Mouse (Mus musculus) T-cell, adult 2 months (primary cell): ENCODE results near the gene Kcnj2.
A peak's percentile ranks its signal among the peaks of the same experiment; 100 is the strongest.

Experiments used
- DNase-seq: peaks from one replicate; pipeline ENCODE4 v3.0.0; 2022; ENCODE audit warnings: low spot score

The Kcnj2 gene

GRCm38 (mm10) chr11:111065635-111066298 is at the start of gene Kcnj2:
Kcnj2 (plus strand) TSS chr11:111066164.
- DNase-seq = peak; percentile 67

GRCm38 (mm10) chr11:111016206-111016605 is 49.8 kb upstream of the Kcnj2 start:
- no peak for DNase-seq

GRCm38 (mm10) chr11:111020211-111020610 is 45.8 kb upstream of the Kcnj2 start:
- DNase-seq = no peak

- DNase-seq = no peak
Measured at GRCm38 (mm10) chr11:111022681-111023281, 43.2 kb upstream of the Kcnj2 start.

- DNase-seq = no peak
Measured at GRCm38 (mm10) chr11:111042175-111042574, 23.8 kb upstream of the Kcnj2 start.

GRCm38 (mm10) chr11:111043298-111043697 is 22.7 kb upstream of the Kcnj2 start:
- no peak for DNase-seq

GRCm38 (mm10) chr11:111054252-111054651 is 11.7 kb upstream of the Kcnj2 start:
- no peak for DNase-seq

GRCm38 (mm10) chr11:111054854-111055822 is 10.8 kb upstream of the Kcnj2 start:
- DNase-seq = no peak

GRCm38 (mm10) chr11:111056030-111056429 is 9.9 kb upstream of the Kcnj2 start:
- no peak for DNase-seq

- no peak for DNase-seq
Measured at GRCm38 (mm10) chr11:111057435-111057834, 8.5 kb upstream of the Kcnj2 start.

GRCm38 (mm10) chr11:111059440-111059839 is 6.5 kb upstream of the Kcnj2 start:
- DNase-seq = no peak

GRCm38 (mm10) chr11:111060216-111060615 is 5.7 kb upstream of the Kcnj2 start:
- no peak for DNase-seq

GRCm38 (mm10) chr11:111064751-111065527 is 1.0 kb upstream of the Kcnj2 start:
- peak; percentile 35 for DNase-seq

- DNase-seq = no peak
Measured at GRCm38 (mm10) chr11:111066299-111066691, 331 bp downstream of the Kcnj2 start.

- DNase-seq = no peak
Measured at GRCm38 (mm10) chr11:111067787-111068186, 1.8 kb downstream of the Kcnj2 start.

- no peak for DNase-seq
Measured at GRCm38 (mm10) chr11:111070460-111070859, 4.5 kb downstream of the Kcnj2 start.

GRCm38 (mm10) chr11:111074131-111074530 is 8.2 kb downstream of the Kcnj2 start:
- no peak for DNase-seq

- DNase-seq = no peak
Measured at GRCm38 (mm10) chr11:111078107-111078506, 12.1 kb downstream of the Kcnj2 start.

- no peak for DNase-seq
Measured at GRCm38 (mm10) chr11:111083009-111083408, 17.0 kb downstream of the Kcnj2 start.

GRCm38 (mm10) chr11:111086933-111087332 is 21.0 kb downstream of the Kcnj2 start:
- no peak for DNase-seq

- DNase-seq = no peak
Measured at GRCm38 (mm10) chr11:111088226-111088625, 22.3 kb downstream of the Kcnj2 start.

- DNase-seq = no peak
Measured at GRCm38 (mm10) chr11:111088812-111089211, 22.8 kb downstream of the Kcnj2 start.
